Mouse (Mus musculus) kidney, adult 18-20 months (tissue): ENCODE measurements around the gene Camta1.

ENCODE experiments used
- DNase-seq: peaks from one replicate; pipeline ENCODE4 v3.0.0; 2021

The Camta1 gene

GRCm38 (mm10) chr4:151861806-151862739 lies at the start of gene Camta1:
TSS of gene Camta1 (minus strand) at chr4:151861876.
- peak; percentile 99 for DNase-seq

GRCm38 (mm10) chr4:151908809-151909208 lies 47.1 kb upstream of the Camta1 start:
- DNase-seq, result no peak

GRCm38 (mm10) chr4:151907577-151908343 lies 46.1 kb upstream of the Camta1 start:
- no peak for DNase-seq

GRCm38 (mm10) chr4:151905621-151906020 lies 43.9 kb upstream of the Camta1 start:
- DNase-seq, result no peak

GRCm38 (mm10) chr4:151904098-151904497 lies 42.4 kb upstream of the Camta1 start:
- peak; percentile 34 for DNase-seq

- peak; percentile 77 for DNase-seq
These were observed 41.1 kb upstream of the Camta1 start for GRCm38 (mm10) chr4:151902689-151903241.

GRCm38 (mm10) chr4:151902046-151902688 lies 40.5 kb upstream of the Camta1 start:
- DNase-seq, result no peak

GRCm38 (mm10) chr4:151901422-151901821 lies 39.7 kb upstream of the Camta1 start:
- DNase-seq, result peak; percentile 50

GRCm38 (mm10) chr4:151900735-151901134 lies 39.1 kb upstream of the Camta1 start:
- no peak for DNase-seq

GRCm38 (mm10) chr4:151899707-151900384 lies 38.2 kb upstream of the Camta1 start:
- DNase-seq, result no peak

- no peak for DNase-seq
These were observed 37.0 kb upstream of the Camta1 start for GRCm38 (mm10) chr4:151898600-151899245.

- no peak for DNase-seq
These were observed 35.5 kb upstream of the Camta1 start for GRCm38 (mm10) chr4:151897069-151897617.

GRCm38 (mm10) chr4:151895624-151896023 lies 33.9 kb upstream of the Camta1 start:
- no peak for DNase-seq

GRCm38 (mm10) chr4:151894926-151895325 lies 33.2 kb upstream of the Camta1 start:
- DNase-seq, result no peak

- DNase-seq, result no peak
These were observed 31.6 kb upstream of the Camta1 start for GRCm38 (mm10) chr4:151893241-151893640.

- no peak for DNase-seq
These were observed 19.9 kb upstream of the Camta1 start for GRCm38 (mm10) chr4:151881590-151881989.

GRCm38 (mm10) chr4:151880044-151880690 lies 18.5 kb upstream of the Camta1 start:
- DNase-seq, result no peak

- no peak for DNase-seq
These were observed 14.7 kb upstream of the Camta1 start for GRCm38 (mm10) chr4:151876400-151876799.

- DNase-seq, result no peak
These were observed 1.8 kb upstream of the Camta1 start for GRCm38 (mm10) chr4:151863511-151863910.

- no peak for DNase-seq
These were observed 238 bp downstream of the Camta1 start for GRCm38 (mm10) chr4:151861471-151861805.
